Mouse (Mus musculus) cerebral cortex, adult 2 months (tissue): Measurements from ENCODE around the gene Tle3.

Source experiments
- WGBS: fragments of 180-500 bp; shearing (Covaris S2); methylation state at CpG from one replicate; pipeline ENCODE4 v1.1.7; 2018; 5-methylcytosine and 5-hydroxymethylcytosine counted together

Gene Tle3

GRCm38 (mm10) chr9:61377706-61378479, 5.7 kb downstream of the Tle3 start:
- WGBS: 46% methylated on average over 9 of the region's 9 CpGs

GRCm38 (mm10) chr9:61378516-61378915, 6.3 kb downstream of the Tle3 start:
- 53% methylated on average over 8 of the region's 8 CpGs for WGBS

GRCm38 (mm10) chr9:61379016-61379634, 7.0 kb downstream of the Tle3 start:
- WGBS: 81% methylated on average over 11 of the region's 11 CpGs

- 46% methylated on average over 18 of the region's 18 CpGs for WGBS
These were observed 8.3 kb downstream of the Tle3 start for GRCm38 (mm10) chr9:61380258-61381062.

GRCm38 (mm10) chr9:61381063-61381408, 8.9 kb downstream of the Tle3 start:
- WGBS: 71% methylated on average over 2 of the region's 2 CpGs

GRCm38 (mm10) chr9:61381445-61381844, 9.3 kb downstream of the Tle3 start:
- 72% methylated on average over 3 of the region's 3 CpGs for WGBS

- WGBS: 86% methylated on average over 8 of the region's 8 CpGs
These were observed 10.5 kb downstream of the Tle3 start for GRCm38 (mm10) chr9:61382595-61383186.

- WGBS: 79% methylated on average over 6 of the region's 6 CpGs
These were observed 11.9 kb downstream of the Tle3 start for GRCm38 (mm10) chr9:61384101-61384500.

GRCm38 (mm10) chr9:61384646-61385443, 12.7 kb downstream of the Tle3 start:
- 67% methylated on average over 16 of the region's 16 CpGs for WGBS

GRCm38 (mm10) chr9:61385753-61386152, 13.6 kb downstream of the Tle3 start:
- 48% methylated on average over 8 of the region's 8 CpGs for WGBS

GRCm38 (mm10) chr9:61386314-61386713, 14.1 kb downstream of the Tle3 start:
- 83% methylated on average over 2 of the region's 2 CpGs for WGBS

GRCm38 (mm10) chr9:61387797-61388196, 15.6 kb downstream of the Tle3 start:
- 91% methylated on average over 5 of the region's 5 CpGs for WGBS

GRCm38 (mm10) chr9:61388214-61388613, 16.0 kb downstream of the Tle3 start:
- 85% methylated on average over 12 of the region's 12 CpGs for WGBS

GRCm38 (mm10) chr9:61388689-61389403, 16.7 kb downstream of the Tle3 start:
- 73% methylated on average over 14 of the region's 14 CpGs for WGBS

GRCm38 (mm10) chr9:61389404-61389701, 17.2 kb downstream of the Tle3 start:
- WGBS: 77% methylated on average over 7 of the region's 7 CpGs

- WGBS: 78% methylated on average over 5 of the region's 5 CpGs
These were observed 19.6 kb downstream of the Tle3 start for GRCm38 (mm10) chr9:61391570-61392337.

- 84% methylated on average over 6 of the region's 6 CpGs for WGBS
These were observed 20.1 kb downstream of the Tle3 start for GRCm38 (mm10) chr9:61392338-61392620.

- WGBS: 83% methylated on average over 6 of the region's 6 CpGs
These were observed 21.0 kb downstream of the Tle3 start for GRCm38 (mm10) chr9:61393161-61393560.

GRCm38 (mm10) chr9:61393847-61394246, 21.7 kb downstream of the Tle3 start:
- WGBS: 92% methylated on average over 5 of the region's 5 CpGs

- 86% methylated on average over 3 of the region's 3 CpGs for WGBS
These were observed 22.9 kb downstream of the Tle3 start for GRCm38 (mm10) chr9:61395071-61395470.
